Mouse (Mus musculus): ENCODE data around the gene Caskin2.
"Not testable (repeated sequence)": the region's sequence is repeated elsewhere in the genome, so short reads cannot be mapped to it uniquely, and the experiment has no call there.

The Caskin2 gene

DNA sequence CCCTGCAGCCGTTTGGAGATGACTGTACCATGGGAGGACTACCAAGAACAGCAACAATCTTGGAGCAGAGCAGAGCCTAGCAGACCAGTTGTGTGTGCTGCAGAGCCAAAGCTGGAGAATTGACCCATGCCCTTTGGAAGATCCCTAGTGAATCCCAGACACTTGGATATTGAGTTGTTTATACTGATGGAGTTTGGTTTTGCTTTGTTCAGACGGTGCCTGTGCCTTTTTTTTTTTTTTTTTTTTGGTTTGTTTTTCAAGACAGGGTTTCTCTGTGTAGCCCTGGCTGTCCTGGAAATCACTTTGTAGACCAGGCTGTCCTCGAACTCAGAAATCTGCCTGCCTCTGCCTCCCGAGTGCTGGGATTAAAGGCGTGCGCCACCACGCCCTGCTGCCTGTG, 51.3 kb downstream of the Caskin2 start:
- DNase-seq: not testable (repeated sequence)

DNA sequence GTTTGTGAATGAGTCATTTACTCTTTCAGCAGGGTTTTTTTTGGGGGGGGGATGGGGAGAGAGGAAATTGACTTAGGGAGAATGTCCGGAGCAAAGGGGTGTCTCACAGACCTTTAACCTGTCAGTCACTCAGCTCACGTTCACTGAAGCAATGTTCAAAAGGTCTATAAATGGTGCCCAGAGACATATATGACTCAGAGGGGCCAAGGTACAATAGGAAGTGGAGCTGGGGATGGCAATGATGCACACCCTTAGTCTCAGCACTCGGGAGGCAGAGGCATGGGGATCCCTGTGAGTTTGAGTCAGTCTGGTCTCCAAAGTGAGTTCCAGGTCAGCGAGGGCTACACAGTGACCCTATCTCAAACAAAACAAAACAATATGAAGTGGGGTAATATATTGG, 60.0 kb downstream of the Caskin2 start:
- DNase-seq: no peak

DNA sequence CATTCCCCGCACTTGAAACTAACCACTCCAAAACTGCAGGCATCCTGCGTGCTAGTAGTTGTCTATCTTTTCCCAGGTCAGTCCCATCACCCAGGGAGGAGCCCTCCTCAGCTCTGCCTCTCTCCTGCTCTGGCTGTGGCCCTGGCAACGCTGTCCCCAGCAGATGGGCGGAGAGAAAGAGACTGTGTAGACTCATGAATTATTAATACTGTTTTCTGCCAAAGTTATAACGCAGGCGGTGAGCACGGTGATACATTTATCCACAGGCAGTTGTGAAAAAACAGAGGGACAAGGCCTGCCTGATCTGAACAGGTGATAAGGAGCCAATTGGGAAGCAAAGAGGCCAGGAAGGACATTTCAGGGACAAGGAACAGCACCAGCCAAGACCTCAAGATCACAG, 60.8 kb downstream of the Caskin2 start:
- DNase-seq: no peak

DNA sequence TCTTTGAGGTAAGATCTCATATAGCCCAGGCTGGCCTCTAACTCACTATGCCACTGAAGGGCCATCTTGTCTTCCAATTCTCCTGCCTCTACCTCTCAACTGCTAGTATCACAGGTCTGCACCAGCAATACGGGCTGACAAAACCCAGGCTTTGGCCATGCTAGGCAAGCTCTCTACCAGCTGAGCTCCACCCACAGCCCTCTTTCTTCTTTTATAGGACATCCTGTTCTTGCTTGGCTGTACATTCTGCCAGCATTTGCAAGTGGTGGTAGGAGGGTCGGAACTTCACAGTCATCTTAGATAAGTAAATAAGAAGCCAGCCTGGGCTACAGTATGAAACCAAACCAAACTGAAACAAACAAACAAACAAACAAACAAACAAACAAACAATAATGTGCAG, 61.7 kb downstream of the Caskin2 start:
- no peak for DNase-seq

DNA sequence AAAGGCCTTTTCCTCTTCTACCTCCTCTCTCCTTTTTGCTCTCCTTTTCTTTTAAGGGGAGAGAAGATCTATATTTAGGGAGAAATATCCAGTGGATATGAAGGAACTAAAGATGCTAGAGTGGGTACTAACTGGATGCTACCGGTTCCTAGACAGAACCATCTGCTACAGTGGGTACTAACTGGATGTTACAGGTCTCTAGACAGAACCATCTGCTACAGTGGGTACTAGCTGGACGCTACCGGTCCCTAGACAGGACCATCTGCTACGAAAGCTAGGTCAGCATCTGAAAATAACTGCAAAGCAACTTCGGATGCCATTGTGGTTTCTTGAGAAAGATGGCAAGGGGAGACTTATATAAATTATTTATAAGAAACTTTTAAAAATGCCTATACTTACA, 63.6 kb downstream of the Caskin2 start:
- no peak for DNase-seq
